Mouse (Mus musculus): ENCODE data around the gene Zdhhc18. TPM values are rescaled to one million over a fixed set of nuclear protein-coding genes. Genes with fewer than 3 reads are reported as not detected.
A peak's percentile ranks its signal among the peaks of the same experiment; 100 is the strongest.

The Zdhhc18 gene
- total and polyA plus RNA-seq, 2 experiments from 2014 or later = 5.9 to 19.2 TPM

DNA sequence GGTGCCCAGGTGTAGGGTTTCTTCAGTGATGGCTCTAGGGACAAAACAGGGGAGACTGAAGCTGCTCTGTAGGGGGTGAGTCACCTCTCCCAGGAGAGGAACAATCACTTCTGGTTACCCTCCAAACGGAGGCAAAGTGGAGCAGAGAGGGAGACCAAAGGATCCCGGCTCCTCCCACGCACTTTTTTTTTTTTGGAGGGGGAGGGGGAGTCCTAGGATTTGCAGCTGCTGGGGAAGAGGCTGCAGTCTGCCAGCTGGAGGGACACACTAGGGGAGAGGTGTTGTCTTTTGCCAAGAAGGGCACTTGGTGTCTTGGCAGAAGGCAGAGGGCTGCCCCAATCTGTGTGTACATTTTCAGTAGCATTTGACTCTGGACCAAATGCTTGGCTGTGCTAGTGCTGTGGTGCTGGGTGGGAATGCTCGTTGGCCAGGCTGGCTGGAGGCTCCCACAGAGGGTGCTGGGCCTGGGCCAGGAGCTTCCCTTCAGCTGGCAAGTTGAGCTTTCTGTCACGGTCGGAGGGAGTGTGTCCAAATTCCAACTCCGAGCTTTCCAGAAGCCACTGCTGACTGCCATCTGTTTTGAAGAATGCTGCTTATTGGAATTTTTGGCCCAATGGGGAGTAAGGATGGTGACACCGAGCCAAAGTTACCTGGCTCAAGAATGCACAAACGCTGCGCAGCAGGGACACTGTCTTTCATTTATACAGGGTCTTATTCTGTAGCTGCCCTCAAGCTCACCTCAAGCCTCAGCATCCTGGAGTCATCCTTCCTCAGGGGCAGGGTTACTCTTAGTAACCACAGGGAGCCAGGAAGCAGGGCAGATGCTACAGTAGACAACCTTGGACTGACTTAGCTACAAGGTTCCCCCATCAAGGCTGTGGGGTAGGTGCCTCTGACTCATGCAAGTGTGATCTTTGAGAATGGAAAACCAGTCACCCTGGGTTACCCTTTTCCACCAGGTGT is 10.5 kb upstream of the Zdhhc18 start:
- H3K36me3 ChIP-seq (ENCODE audit: insufficient read depth, low read length) = 0 out of 2 replicates have a peak, but pooled peaks cover 6% of the 10 kb centered on the region
- TF ChIP-seq CTCF (IDR thresholded peaks at IDR 0.05) = no peak
- no peaks in the 10 kb centered on the region for H3K4me1 ChIP-seq (ENCODE audit: insufficient read depth, low read length)
- H3K4me2 ChIP-seq (ENCODE audit: low read depth, low read length, poor library complexity, severe bottlenecking) = peak overlapping the region; percentile 29
- H3K9ac ChIP-seq (replicated peaks; ENCODE audit: low read length, poor library complexity, severe bottlenecking) = 0 out of 2 replicates have a peak overlapping the region, but pooled peaks have one; percentile 36
- H3K4me3 ChIP-seq (ENCODE audit: low read depth, low read length) = peak overlapping the region; percentile 9; the same call in 1 of the 2 replicates
- DNase-seq (ENCODE audit: low spot score) (peak; percentile 96), ATAC-seq (ENCODE audit: low FRiP score) (peak; percentile 63; the same call in 1 of the 2 replicates)
- peak overlapping the region; percentile 67; the same call in 1 of the 2 replicates for H3K27ac ChIP-seq (ENCODE audit: low read depth, low read length)
- H3K27me3 ChIP-seq (ENCODE audit: insufficient read depth, low read length) = no peaks in the 10 kb centered on the region
- no peaks in the 10 kb centered on the region for H3K9me3 ChIP-seq (ENCODE audit: low read length)
- 18% methylated on average over 10 of the region's 10 CpGs for WGBS

DNA sequence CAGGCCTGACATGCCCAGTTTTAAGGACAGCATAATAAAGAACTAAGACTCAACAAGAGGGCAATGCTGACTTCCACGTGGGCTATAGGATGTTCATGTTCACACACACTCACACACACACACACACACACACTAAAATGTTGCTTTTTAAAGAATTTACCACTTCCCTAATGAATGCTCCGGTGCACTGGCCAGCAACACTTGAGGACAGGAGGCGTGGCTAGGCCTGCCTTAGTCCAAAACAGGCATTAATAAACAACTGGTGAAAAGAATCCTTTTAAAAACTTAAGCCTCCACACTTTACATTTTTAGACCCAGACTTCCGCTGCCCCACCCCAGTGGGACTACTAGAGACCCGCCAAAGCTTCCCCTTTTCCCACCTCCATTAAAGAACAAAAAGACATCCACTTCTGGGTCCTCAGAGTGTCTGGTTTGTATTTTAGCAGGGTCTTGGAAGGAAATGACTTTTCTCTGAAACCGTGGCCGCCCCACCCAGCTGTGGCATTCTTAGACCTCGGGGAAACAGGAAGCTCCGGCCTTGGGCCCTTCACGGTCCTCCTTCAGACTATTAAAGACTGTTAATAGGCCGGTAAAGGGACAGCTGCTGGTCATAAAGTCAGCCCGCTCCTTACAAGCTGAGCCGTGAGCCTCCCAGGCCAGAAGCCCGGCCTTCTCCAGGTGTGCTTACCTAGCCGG is 9.7 kb upstream of the Zdhhc18 start:
- WGBS = 25% methylated on average over 15 of the region's 15 CpGs
- DNase-seq (ENCODE audit: low spot score) = no peak
- Histone ChIP-seq H3K9me3 (ENCODE audit: low read length) (no peaks in the 10 kb centered on the region), H3K36me3 (ENCODE audit: insufficient read depth, low read length) (0 out of 2 replicates have a peak, but pooled peaks cover 6% of the 10 kb centered on the region), H3K27me3 (ENCODE audit: insufficient read depth, low read length) (no peaks in the 10 kb centered on the region), H3K27ac (ENCODE audit: low read depth, low read length) (peak overlapping the region; percentile 67; the same call in 1 of the 2 replicates), H3K4me1 (ENCODE audit: insufficient read depth, low read length) (no peaks in the 10 kb centered on the region), H3K4me2 (ENCODE audit: low read depth, low read length, poor library complexity, severe bottlenecking) (peak overlapping the region; percentile 29), H3K4me3 (ENCODE audit: low read depth, low read length) (peak overlapping the region; percentile 9; the same call in 1 of the 2 replicates), H3K9ac (replicated peaks; ENCODE audit: low read length, poor library complexity, severe bottlenecking) (0 out of 2 replicates have a peak overlapping the region, but pooled peaks have one; percentile 36)
- TF ChIP-seq CTCF (IDR thresholded peaks at IDR 0.05) = no peak
- peak; percentile 14; the same call in 1 of the 2 replicates for ATAC-seq (ENCODE audit: low FRiP score)

DNA sequence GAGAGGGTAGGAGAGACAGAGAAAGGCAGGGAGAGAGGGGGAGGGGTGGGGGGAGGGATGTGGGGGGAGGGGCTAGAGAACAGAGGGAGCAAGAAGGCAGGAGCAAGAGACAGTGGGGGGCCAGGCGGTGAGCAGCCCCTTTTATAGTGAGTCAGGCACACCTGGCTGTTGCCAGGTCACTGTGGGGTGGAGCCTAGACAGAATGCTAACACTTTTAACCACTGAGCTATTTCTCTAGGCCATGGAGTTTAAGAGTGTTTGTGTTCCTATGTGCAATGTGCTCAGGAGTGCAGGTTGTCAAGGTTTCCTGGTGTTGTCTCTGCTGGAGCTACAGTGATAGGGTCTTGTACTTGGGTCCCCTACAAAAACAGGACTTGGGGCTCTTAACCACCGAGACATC is 8.8 kb upstream of the Zdhhc18 start:
- 52% methylated on average over 2 of the region's 2 CpGs for WGBS
- Histone ChIP-seq H3K36me3 (ENCODE audit: insufficient read depth, low read length) (0 out of 2 replicates have a peak, but pooled peaks cover 4% of the 10 kb centered on the region), H3K27me3 (ENCODE audit: insufficient read depth, low read length) (no peaks in the 10 kb centered on the region), H3K9ac (replicated peaks; ENCODE audit: low read length, poor library complexity, severe bottlenecking) (no peak overlapping the region), H3K4me2 (ENCODE audit: low read depth, low read length, poor library complexity, severe bottlenecking) (no peak overlapping the region), H3K9me3 (ENCODE audit: low read length) (no peaks in the 10 kb centered on the region), H3K27ac (ENCODE audit: low read depth, low read length) (no peak overlapping the region), H3K4me1 (ENCODE audit: insufficient read depth, low read length) (no peaks in the 10 kb centered on the region), H3K4me3 (ENCODE audit: low read depth, low read length) (no peak overlapping the region)
- no peak for ATAC-seq (ENCODE audit: low FRiP score)
- no peak for TF ChIP-seq CTCF (IDR thresholded peaks at IDR 0.05)
- no peak for DNase-seq (ENCODE audit: low spot score)

DNA sequence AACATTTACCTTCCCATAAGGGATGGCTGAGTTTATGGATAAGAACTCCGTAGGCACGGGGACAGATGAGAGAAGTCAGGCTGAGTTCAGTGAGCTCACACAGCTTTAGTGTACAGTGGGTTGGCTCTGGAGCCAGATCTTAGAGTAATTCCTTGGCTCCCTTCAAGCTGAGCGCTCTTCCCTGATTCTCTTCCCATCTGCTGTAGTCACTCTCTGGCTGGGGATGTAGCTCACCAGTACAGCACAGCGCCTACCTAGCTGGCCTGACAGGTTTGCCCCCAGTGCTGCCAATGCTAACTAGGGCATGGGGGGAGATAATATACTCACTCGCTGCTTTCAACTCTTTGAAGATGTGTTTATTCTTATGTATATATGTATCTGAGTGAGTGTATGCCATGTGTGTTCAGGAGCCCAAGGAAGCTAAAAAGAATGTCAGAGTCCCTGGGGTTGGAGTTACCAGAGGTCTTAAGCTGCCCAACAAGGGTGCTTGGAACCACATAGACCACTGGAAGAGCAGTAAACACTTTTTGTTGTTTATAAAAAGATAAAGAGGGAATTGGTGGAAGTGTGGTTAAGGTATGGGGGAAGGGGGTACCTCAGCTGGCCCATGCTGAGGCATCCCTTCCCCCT is 8.0 kb upstream of the Zdhhc18 start:
- Histone ChIP-seq H3K9me3 (ENCODE audit: low read length) (no peaks in the 10 kb centered on the region), H3K4me3 (ENCODE audit: low read depth, low read length) (no peak overlapping the region), H3K4me2 (ENCODE audit: low read depth, low read length, poor library complexity, severe bottlenecking) (no peak overlapping the region), H3K9ac (replicated peaks; ENCODE audit: low read length, poor library complexity, severe bottlenecking) (no peak overlapping the region), H3K27ac (ENCODE audit: low read depth, low read length) (no peak overlapping the region), H3K36me3 (ENCODE audit: insufficient read depth, low read length) (0 out of 2 replicates have a peak, but pooled peaks cover 4% of the 10 kb centered on the region), H3K27me3 (ENCODE audit: insufficient read depth, low read length) (no peaks in the 10 kb centered on the region), H3K4me1 (ENCODE audit: insufficient read depth, low read length) (no peaks in the 10 kb centered on the region)
- no peak for TF ChIP-seq CTCF (IDR thresholded peaks at IDR 0.05)
- WGBS = 45% methylated on average over 5 of the region's 5 CpGs
- ATAC-seq (ENCODE audit: low FRiP score) (no peak), DNase-seq (ENCODE audit: low spot score) (no peak)

DNA sequence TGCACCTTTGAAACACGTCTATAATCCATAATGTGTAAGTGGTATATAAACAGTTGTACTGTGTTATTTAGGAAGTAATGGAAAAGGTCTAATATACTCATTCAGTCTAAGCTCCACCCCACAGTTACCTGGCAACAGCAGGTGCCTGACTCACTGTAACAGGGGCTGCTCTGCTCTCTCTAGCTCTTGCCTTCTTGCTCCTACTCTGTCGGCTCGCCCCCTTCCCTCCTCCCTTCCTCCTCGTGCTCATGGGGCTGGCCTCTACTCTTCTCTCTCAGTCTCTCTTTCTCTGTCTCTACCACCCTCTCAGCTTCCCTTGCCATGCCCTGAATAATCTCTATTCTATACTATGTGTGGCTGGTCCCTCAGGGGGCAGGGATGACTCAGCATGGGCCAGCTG is 7.0 kb upstream of the Zdhhc18 start:
- Histone ChIP-seq H3K4me2 (ENCODE audit: low read depth, low read length, poor library complexity, severe bottlenecking) (no peak overlapping the region), H3K27me3 (ENCODE audit: insufficient read depth, low read length) (no peaks in the 10 kb centered on the region), H3K4me1 (ENCODE audit: insufficient read depth, low read length) (no peaks in the 10 kb centered on the region), H3K36me3 (ENCODE audit: insufficient read depth, low read length) (no peaks in the 10 kb centered on the region), H3K9ac (replicated peaks; ENCODE audit: low read length, poor library complexity, severe bottlenecking) (no peak overlapping the region), H3K27ac (ENCODE audit: low read depth, low read length) (no peak overlapping the region), H3K9me3 (ENCODE audit: low read length) (no peaks in the 10 kb centered on the region), H3K4me3 (ENCODE audit: low read depth, low read length) (no peak overlapping the region)
- TF ChIP-seq CTCF (IDR thresholded peaks at IDR 0.05) = no peak
- no peak for DNase-seq (ENCODE audit: low spot score)
- 14% methylated on average over 4 of the region's 4 CpGs for WGBS
- no peak for ATAC-seq (ENCODE audit: low FRiP score)
